Mouse (Mus musculus) urinary bladder, postnatal 4 days (tissue): ENCODE data around the gene Ldlrad3.
A peak's percentile ranks its signal among the peaks of the same experiment; 100 is the strongest.

Experiments used
- DNase-seq, 2 experiments: peaks; one replicate each; pipeline ENCODE4 v3.0.0; 2021 to 2022; ENCODE audit warnings: low spot score in 2 of 2

Ldlrad3 gene

DNA sequence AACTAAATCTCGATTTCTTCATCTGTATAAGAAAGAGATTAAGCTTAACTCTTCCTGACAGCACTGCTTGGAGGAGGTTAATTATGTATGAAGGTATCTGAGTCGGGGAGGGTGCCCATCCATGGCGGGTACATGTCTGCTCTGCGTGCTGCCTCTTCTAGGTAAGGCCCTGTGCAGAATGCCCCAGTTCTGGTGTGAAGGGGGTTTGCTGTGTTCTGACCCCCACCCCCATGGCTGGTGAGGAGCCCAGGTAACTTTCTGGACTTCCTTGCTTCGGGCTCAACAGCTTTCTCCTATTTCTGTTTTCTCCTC lies 279.9 kb downstream of the Ldlrad3 start:
- DNase-seq, result no peak

DNA sequence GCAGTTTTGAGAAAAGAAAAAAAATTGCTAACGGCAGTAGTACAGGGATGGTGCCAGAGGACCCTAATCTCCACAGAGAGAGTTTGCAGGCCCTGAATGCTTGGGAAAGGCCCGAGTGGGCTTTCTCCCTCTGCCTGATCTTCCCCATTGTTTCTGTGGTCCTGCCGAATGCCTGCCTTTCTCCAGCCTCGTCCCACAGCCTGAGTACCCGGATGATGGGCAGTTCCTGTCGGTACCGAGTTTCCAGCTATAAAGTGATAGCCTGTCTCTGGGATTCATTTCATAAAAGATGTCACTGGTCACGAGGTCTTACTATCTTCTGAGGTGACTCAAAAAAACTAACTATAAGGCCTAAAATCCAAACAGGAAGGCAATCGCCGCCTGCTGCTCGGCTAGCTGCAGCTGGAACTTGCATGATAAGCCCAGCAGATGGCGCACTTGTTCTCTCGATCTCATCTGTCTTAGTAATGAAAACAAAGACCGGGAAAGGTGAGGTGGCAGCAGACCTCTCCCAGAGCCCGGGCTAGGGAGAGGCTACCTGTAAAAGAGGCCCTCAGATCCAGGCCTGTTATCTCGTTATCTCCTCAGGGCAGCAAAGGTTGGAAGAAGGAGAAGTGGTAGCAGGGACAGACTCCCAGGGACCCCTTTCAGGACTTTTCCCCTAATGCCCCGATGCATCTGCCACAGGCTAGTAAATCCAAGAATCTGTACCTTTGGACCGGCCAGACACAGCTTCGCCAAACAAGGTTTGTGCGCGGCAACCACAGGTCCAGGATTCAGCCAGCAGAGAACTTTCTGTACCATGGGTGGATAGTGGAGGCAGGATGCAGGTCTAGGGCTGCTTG lies 280.4 kb downstream of the Ldlrad3 start:
- peak; percentile 57 to 80 for DNase-seq

DNA sequence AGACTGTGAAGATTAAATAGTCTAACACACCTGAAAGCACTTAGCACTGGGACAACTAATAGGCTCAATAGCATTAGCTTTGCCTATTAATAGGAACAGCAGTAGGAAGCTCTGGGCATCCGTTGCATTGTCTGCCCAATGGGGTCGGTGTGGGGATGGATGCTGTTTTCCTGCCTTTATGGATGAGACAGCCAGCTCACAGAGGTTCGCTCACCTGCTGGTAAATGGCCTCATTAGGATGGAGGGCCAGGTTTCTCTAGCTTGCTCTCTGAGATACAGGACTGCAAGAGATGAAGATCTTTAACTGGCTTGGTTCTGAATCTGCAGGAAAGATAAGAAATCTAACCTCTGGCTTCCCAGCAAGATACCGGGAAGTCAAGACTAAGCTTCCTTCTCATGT lies 284.0 kb downstream of the Ldlrad3 start:
- DNase-seq, result no peak
